Mouse (Mus musculus) ES-E14 (cell line): ENCODE data around the gene Cep164.

ENCODE experiments used
- CHD2 ChIP-seq: IDR thresholded peaks from 2 replicates; pipeline ENCODE4 v1.6.1; 2014; ENCODE audit warnings: mild to moderate bottlenecking, low read depth, low read length, inconsistent platforms
- HCFC1 ChIP-seq: IDR thresholded peaks from 2 replicates; pipeline ENCODE4 v1.6.1; 2012; ENCODE audit warnings: low read length, inconsistent platforms, borderline replicate concordance; ENCODE audit not compliant: insufficient read depth
- MAFK ChIP-seq: IDR thresholded peaks from 2 replicates; pipeline ENCODE4 v1.6.1; 2014; ENCODE audit warnings: mild to moderate bottlenecking, low read depth, low read length, inconsistent platforms; ENCODE audit not compliant: insufficient read depth
- ZC3H11A ChIP-seq: IDR thresholded peaks from 2 replicates; pipeline ENCODE4 v1.6.1; 2012; ENCODE audit warnings: low read depth, mild to moderate bottlenecking, inconsistent platforms, low read length, borderline replicate concordance
- ZNF384 ChIP-seq: IDR thresholded peaks from 2 replicates; pipeline ENCODE4 v1.6.1; 2012; ENCODE audit warnings: low read depth, low read length, inconsistent platforms

GRCm38 (mm10) chr9:45827663-45828290 is 714 bp downstream of the Cep164 start:
- no peak for TF ChIP-seq ZNF384
- TF ChIP-seq HCFC1 = no peak
- no peak for TF ChIP-seq MAFK
- TF ChIP-seq CHD2 = no peak
- no peak for TF ChIP-seq ZC3H11A
